Mouse (Mus musculus) gastrocnemius, adult 18-20 months (tissue): ENCODE results near the gene Slc38a9. TPM values are rescaled to one million over a fixed set of nuclear protein-coding genes. Genes with fewer than 3 reads are reported as not detected.
A peak's percentile ranks its signal among the peaks of the same experiment; 100 is the strongest.

Source experiments
- DNase-seq: peaks from one replicate; pipeline ENCODE4 v3.0.0; 2021; ENCODE audit warnings: low spot score
- total RNA-seq, 2 experiments: library from RNA; stranded (reverse); gene quantifications; 2 replicates each; pipeline ENCODE4 v1.2.3; 2021

The Slc38a9 gene
- total RNA-seq, 2 experiments from 2014 or later = 4.8 to 6.2 TPM

DNA sequence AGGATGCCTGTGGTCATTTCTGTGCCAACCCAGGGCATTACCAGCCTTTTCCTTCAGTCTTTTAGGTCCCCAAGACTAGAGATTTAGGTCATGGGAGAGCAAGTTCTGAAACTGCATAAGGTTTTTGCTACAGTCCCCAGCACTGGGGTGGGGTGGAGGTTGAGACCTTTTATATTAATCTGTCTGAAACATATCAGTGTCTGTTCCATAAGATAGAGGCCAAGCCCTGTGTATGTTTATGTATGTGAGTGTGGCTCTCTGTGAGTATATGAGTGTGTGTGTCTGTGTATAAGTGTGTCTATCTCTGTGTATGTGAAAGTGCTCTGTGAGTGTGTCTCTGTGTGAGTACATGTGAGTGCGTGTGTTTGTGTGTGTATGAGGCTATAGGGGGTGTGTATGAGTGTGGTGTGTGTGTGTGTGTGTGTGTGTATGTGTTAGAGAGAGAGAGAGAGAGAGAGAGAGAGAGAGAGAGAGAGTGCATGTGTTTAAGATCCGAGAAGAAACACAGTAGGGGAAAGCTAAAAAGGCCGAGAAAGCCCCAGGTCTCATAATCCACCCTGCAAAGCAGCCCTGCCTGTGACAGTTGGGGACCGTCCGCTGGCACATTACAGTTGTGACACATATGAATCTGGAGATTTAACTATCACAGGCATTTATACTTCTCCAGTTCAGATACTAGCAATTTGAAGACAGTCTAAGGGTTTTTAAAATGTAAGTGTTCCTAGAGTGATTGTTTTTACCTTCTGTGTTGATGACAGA, 85.6 kb downstream of the Slc38a9 start:
- no peak for DNase-seq

- DNase-seq = no peak
Measured at GRCm38 (mm10) chr13:112746695-112747055, 86.1 kb downstream of the Slc38a9 start.

DNA sequence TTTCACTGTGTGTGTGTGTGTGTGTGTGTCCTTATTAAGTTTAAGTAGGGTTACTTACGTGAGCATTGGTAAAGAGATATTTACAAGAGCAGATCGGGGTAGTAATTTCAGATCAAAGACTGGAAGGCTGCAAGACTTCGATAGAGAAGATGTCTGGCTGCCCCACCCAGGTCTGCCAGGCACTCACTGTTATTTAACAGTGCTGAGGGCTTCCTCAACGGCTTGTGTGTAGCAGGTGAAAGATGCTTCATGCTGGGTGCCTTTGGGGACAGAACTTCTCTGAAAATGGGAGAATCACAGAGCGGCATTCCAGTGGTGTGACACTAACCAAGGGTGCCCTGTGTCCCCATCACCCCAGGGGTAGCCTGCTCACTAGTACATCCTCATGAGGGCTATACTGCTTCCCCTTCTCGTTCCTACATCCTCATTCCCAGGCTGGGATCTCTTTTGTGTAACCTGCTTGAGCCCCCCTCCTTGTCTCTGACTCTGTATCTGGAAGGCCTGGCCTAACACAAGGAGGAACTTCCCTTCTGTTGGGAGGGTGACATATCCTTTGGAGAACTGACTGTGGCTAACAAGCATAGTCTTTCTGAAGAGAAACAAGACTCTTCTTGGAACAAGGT, 87.4 kb downstream of the Slc38a9 start:
- DNase-seq = no peak

DNA sequence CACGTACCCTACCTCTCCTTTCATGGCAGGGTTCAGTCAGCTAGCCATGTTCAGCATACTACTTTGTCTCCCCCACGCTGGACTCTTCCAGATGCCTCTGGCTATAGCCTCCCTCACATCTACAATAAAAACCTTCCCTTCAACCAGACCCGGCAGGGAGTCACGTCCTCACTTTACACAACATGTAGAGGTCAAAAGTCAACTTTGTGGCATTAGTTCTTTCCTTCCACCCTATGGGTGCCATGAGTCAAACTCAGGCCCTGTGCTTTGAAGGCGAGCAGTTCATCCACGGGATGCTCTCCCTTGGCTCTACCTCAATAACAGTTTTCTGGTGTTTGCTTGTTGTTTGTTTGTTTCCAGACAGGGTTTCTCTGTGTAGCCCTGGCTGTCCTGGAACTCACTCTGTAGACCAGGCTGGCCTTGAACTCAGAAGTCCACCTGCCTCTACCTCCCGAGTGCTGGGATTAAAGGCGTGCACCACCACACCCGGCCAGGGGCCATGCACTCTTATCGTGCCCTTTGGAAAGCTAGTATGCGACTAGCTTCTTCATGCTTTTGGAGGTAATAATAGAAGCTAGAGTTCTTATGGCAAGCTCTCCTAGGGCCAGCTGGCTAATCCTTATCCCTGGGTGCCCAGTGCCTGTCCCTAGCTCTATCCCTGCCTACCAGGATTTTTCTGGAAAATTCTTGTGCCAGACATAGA, 88.4 kb downstream of the Slc38a9 start:
- DNase-seq = no peak

DNA sequence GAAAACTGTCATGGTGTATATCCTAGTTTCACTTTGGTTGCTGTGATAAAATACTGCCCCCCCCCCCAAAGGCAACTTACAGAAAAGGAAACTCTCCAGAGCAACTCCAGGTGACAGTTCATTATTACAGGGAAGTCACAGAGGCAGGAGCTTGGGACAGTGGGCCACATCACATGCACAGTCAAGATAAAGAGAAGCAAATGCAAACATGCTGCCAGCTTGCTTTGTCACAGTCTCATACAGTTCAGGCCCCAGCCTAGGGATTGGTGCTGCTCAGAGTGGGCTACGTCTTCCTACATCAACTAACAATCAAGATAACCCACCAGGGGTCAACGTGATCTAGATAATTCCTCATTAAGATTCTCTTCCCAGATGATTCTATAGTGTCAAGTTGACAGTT, 89.3 kb downstream of the Slc38a9 start:
- no peak for DNase-seq

GRCm38 (mm10) chr13:112751454-112752308, 91.1 kb downstream of the Slc38a9 start:
- peak; percentile 78 for DNase-seq

DNA sequence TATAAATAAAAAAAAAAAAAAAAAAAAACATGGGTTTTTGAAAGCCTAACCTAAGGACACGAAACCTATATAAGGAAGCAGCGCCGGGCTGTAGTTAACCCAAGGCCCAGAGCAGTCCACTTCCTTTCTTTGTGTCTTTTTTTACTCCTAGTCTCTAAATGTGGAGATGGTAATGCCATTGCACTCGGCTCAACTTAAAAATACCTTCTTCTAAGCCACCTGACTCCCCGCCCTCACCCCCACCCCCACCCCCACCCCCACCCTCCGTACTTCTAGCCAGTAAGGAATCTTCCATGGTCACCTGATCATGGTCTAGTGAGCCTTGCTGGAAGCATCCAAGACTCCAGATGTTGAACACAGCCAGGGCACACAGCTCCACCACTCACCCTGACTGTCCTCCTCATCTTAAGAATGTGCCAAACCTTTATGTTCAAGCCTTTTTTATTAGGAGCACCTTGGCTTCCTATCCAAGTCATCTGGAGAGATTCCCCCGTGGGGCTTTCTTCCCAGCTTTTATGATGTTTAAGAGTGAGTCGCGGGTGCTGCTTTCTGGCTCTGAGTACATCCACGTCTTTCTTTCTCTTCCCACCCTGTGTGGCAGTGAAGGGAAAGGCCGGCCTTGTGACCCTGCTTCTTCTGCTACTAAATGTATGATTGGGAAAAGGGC, 91.9 kb downstream of the Slc38a9 start:
- no peak for DNase-seq

- no peak for DNase-seq
Measured at GRCm38 (mm10) chr13:112753522-112753921, 93.0 kb downstream of the Slc38a9 start.

DNA sequence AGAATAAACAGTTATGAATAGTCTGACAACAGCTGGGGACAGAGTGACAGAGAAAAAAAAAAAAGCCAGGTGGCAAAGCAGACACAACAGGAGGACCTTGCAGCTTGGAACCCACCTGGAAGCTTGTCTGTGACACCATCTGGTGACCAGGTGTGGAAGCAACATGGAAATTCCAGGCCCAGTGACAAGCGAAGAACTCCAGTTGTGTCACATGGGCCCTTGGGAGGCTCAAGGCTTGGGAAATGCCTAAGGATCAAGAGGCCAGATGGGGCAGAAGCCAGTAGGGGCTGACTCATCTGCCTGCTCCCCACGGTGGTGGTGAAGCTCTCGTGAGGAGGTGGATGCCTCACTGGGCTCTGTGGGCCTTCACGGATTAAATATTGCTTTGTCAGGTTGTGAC, 94.3 kb downstream of the Slc38a9 start:
- peak; percentile 50 for DNase-seq

DNA sequence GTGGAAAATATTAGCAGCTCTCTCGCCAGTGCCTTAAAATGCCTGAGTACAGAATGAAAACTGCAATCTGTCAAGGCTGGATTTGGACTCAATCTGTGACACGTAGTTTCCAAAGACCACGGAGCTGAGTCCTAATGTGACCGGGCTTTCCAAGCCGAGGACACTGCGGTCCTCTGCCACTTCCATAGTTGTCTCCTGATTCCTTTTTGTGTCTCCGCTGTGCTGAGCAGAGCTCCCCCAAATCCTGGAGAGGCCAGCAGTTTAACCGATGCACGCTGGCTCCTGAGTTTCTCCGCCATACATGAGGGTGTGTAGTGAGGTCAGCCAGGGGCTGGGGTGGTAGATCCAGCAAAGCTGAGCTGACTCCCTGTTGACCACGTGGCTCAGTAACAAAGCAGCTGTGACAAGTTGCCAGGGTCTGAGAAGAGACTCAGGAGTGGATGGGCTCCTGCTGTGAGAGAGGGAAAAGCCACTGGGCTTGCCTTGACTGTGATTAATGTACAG, 95.0 kb downstream of the Slc38a9 start:
- peak; percentile 47 for DNase-seq

DNA sequence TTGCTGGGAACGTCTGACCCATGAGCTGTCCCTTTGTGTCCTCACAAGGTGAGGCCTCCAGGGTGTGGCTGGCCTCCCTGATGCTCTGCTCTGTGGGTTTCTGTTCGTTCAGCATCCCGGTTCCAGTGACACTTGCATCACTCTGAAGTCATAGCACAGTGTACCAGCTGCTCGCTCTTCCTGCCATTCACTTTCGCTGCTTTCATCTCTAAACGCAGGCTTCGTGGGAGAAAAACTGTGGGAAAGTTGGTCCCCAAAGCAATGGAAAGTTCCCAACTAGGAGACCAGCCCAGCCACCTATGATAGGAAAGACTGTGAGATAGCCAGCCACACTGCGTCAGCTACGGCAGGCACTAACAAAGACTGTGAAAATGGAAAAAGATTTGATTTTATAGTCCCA, 96.8 kb downstream of the Slc38a9 start:
- no peak for DNase-seq

GRCm38 (mm10) chr13:112758546-112759090, 98.1 kb downstream of the Slc38a9 start:
- DNase-seq = no peak

DNA sequence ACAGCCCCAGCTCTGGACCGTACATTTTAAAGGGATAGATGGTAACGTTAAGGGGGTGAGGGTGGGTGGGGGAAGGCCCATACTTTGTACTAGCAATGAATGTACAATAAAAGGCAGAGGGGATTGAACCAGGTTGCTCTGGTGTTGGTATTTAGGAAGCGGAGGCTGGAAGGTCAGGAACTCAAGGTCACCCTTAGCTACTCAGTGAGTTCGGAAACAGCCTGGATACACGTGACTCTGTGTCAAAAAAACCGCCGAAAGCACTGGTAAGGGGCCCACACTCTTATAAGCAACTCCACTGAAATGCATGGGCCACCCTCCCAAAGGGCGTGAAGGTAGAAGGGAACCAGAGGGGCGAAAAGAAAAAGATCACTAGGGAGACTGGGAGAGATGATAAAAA, 98.8 kb downstream of the Slc38a9 start:
- no peak for DNase-seq

DNA sequence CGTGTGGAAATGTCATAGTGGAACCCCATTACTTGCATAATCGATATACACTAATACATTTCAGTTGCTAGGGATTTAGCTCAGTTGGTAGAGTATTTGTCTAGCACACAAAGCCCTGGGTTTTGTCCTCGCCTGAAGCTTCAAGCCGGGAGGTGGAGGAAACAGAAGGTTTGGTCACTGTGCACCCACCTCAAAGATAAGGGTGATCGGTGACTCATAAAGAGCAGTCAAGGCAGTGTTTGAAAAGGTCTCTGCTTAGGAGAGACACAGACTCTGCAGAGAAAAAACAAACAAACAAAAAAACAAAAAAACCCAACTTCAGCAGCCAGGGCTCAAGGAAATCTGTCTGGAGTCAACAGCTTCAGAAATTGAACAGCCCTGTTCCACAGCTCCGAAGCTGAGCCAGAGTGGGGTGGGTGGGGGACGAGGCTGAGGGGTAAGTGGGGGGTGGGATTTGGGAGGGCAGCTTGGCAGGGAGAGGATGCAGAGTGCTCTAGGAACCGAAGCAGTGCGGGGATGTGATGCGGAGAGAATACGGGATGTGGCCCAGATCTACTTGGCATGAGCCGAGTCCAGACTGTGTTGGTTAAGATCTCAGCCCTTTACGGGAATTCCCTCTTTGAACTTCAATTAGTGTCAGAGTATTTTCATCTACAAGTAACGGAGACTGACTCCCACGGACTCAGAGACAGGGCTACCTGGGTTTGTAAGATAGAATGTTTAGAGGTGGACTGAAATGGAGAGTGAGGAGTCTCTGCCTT, 99.4 kb downstream of the Slc38a9 start:
- no peak for DNase-seq

DNA sequence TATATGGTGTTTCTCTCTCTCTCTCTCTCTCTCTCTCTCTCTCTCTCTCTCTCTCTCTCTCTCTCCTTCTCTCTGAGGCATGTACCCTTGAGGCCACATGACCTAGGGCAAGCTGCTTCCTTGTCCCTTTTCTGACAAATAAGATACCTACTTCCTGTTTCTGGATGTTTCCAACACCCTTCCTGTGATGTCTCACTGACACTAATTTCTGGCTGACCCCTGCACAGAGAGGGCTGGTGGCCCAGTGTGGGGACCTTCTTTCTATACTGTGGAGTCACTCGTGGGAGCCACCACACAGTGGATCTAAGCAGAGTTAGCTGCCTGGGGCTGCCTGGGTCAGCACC, 100.0 kb downstream of the Slc38a9 start:
- no peak for DNase-seq

- DNase-seq = no peak
Measured at GRCm38 (mm10) chr13:112761787-112762186, 101.2 kb downstream of the Slc38a9 start.

DNA sequence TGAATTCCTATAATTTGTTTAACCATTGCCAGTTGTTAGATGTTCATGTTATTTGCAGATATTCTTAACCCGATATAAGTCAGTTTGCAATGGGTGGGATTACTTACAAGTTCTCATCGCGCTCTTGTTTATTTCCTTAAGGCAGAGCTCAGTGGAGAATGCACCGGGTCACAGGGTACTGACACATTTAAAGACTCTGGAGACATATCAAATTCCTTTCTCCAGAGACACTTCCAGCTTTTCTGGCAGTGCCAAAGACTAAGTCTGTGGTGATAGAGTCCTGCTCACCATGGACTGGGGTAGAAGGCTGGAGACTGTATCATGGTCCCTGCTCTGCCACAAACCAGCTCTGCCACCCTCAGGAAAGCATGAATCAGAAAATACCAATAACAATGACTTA, 102.0 kb downstream of the Slc38a9 start:
- peak; percentile 40 for DNase-seq

GRCm38 (mm10) chr13:112763531-112764091, 103.1 kb downstream of the Slc38a9 start:
- no peak for DNase-seq

- DNase-seq = peak; percentile 56
Measured at GRCm38 (mm10) chr13:112764556-112764955, 104.0 kb downstream of the Slc38a9 start.

GRCm38 (mm10) chr13:112765654-112766053, 105.1 kb downstream of the Slc38a9 start:
- DNase-seq = no peak
